Mouse (Mus musculus): ENCODE measurements around the gene BC035947. TPM values are rescaled to one million over a fixed set of nuclear protein-coding genes. Genes with fewer than 3 reads are reported as not detected.

The BC035947 gene
- not detected in 4 replicates for total RNA-seq (2023; ENCODE audit: inconsistent age)

DNA sequence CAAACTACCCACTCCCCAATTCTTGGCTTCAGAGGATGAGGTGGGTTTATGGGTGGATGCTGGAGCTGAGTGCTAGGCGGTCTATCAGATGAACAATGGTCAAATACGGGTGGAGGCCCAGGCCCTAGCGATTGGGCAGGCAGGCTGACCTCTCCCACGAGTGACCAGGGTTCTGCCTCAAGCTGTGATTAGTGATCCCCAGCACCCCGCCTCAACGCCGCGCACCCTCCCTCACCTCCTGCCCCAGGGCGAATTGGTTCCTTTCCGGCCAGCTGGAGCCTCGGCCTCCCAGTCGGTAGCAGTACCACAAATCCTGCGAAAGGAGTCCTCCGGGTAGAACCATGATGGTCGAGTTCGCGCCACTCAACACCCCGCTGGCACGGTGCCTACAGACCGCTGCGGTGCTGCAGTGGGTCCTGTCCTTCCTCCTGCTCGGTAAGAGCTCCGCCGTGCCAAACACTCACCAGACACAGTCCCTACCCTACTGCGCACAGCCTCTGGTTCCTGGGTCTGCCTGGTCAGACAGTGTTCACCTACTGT is at the start of gene BC035947:
BC035947 (minus strand) TSS at position 538 of the 540 bp plus-strand sequence.

DNA sequence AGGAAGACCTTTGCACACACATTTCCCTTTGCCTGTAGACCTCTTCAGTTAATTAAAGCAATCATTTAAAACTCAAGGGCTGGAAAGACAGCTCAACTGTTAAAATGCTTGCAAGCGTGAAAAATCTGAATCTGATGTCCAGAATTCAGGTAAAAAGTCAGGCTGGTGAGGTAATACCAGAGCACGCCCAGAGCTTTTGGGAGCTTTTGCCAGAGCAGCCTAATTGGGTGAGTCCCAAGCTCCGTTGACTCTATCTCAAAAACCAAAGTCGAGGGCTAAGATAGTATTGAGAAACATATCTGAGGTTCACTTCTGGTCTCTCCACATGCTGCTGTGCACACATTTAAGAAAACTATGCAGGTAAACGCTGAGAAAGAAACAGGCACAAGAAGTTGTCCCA is 1.1 kb downstream of the BC035947 start, which contains the start of gene Mogat1:
Mogat1 (plus strand) TSS at position 130 of the 400 bp plus-strand sequence.

DNA sequence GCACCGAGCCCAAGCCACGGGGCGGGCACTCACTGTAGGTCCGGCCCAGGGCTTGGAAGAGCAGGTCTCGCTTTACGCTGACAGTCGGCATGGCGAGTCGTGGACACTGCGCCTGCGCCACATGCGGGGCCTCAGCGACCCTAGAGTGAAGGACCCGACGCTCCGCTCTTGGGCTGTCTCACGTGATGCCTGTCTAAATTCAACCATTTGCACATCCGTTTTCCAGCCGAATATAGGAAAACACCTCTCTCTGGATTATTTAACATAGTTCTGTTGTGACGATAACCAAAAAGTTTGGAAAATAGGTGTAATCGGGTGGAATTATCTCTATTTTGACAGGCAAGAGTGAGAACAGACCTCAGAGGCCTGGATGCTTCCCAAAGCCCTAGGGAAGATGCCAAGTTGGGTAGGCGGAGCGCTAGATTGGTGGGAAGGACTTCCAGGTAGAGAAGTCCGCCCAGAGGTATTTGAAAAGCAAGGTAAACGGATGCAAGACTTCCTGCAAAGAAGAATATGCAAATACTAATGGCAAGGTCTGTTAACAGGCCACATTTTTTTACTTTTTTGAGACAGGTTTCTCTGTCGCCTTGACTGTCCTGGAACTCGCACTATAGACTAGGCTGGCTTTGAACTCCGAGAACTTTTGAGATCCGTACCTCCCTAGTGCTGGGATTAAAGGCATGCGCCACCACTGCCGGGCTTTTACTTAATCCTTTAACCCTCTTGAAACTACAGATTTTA is 23.0 kb downstream of the BC035947 start, which contains the start of gene Farsb:
Farsb (minus strand) TSS at position 146 of the 741 bp plus-strand sequence.

Other genes starting within 250 kb of the BC035947 start
- gene Sgpp2, start 201.8 kb downstream of the BC035947 start, total RNA-seq (2023; ENCODE audit: inconsistent age), result not detected in 4 replicates
- 47.3 to 58.3 TPM (median 57.3 TPM) in 4 replicates for gene Farsb, start 23.3 kb downstream of the BC035947 start, total RNA-seq (2023; ENCODE audit: inconsistent age)
- 1.7 TPM in 1 of 4 replicates, not detected in the others for gene Mogat1, start 1.2 kb downstream of the BC035947 start, total RNA-seq (2023; ENCODE audit: inconsistent age)
- gene Acsl3, start 145.7 kb upstream of the BC035947 start, total RNA-seq (2023; ENCODE audit: inconsistent age), result 11.2 to 14.5 TPM (median 12.8 TPM) in 4 replicates
- 18.2 to 24.6 TPM (median 22.1 TPM) in 4 replicates for gene Utp14b, start 145.9 kb upstream of the BC035947 start, total RNA-seq (2023; ENCODE audit: inconsistent age)